Mouse (Mus musculus): ENCODE measurements at regions not wholly inside any gene's neighbourhood (a gene's known extent, or its start where the extent isn't known, plus 50 kb on each side); places are given as distances from the start of the nearest gene placed in this dataset.

DNA sequence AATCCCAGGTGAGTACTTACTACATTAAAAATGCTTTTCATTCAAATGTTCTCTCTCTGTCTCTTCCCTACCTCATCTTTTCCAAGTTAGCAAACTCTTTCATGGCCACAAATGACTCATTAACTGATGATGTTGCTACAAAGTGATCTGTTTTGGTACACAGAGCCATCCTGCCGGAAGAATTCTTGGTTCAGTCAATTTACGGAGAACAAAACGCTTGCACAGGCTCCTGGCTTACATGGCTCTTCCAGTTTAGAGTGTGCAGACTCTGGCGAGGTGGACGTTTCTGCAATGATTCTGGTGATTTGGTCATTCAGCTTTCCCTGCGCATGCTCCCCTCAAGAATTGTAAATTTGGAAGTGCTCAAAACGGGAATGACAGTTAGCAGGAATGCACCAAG is 131.4 kb upstream of the Sel1l start:
- no peak for DNase-seq

DNA sequence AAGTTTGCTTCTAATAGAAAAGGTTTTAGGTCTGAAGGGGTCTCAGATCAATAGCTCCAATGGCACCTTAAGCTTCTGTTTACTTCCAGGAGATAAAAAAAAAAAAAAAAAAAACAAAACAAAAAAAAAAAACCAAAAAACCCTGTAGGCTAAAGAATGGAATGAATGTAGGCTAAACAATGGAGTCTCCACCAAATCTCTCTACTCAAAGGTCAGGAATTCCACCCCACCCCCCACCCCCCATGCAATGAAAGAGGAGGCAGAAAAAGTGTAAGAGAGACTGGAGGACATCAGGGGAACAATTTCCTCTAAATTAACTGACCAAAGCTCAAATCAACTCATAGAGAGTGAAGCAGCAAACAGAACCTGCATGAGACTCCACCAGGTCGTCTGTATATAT is 122.1 kb upstream of the Sel1l start:
- no peak for DNase-seq

DNA sequence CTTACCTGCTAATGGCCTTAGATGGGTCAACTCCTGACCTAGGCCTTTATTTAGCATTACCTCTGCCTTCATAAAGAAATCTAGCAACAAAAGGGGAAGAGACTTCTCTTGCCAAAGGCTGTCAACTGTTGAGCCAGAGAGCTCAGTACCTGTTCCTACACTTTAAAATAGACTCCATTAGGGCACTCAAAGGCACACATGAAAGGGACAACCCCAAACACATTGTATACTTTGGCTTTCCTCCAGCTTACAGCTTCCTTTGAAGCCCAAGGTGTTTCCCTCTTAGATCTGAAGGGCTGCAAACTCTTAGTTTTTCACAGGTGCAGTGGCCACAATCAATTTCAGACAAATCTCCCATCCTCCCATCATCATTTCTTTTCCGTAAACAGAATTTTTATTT is 117.0 kb upstream of the Sel1l start:
- no peak for DNase-seq

DNA sequence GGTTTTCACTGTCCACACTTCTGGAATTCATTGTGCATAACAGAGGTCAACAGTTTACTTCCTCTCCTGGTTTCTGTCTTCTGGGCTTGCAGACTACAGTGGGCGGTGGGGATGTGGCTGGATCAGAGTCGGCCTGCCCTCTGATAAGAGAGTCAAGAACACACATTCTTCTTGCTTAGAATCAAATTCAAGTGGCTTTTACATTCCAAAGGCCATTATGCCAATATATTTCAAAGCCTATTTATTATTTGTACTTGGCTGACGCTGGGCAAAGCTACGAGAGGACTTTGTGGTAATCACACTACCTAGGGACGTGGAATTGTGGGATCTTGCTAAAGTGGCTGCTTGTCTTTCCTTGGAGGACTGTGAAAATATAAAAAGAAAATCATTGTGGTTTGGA is 114.3 kb upstream of the Sel1l start:
- DNase-seq, result no peak

DNA sequence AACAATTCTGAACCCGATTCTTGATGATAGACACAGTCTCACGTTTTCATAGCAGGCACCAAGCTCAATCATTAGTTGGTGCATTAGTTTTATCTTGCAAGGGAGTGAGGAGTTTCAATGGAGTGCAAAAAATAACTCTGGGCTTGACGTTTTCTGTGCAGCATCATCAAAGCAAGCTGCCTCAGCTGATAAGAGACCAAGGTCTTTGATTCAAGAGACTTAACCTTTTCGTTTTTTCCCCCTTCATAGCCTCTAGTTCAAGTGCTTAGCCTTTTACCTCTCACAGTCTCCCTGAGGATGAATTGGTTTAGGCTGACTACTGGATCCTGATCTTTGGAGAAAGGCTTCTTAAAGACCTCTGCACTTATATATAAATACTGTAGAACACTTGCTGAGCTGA is 109.1 kb upstream of the Sel1l start:
- no peak for DNase-seq

DNA sequence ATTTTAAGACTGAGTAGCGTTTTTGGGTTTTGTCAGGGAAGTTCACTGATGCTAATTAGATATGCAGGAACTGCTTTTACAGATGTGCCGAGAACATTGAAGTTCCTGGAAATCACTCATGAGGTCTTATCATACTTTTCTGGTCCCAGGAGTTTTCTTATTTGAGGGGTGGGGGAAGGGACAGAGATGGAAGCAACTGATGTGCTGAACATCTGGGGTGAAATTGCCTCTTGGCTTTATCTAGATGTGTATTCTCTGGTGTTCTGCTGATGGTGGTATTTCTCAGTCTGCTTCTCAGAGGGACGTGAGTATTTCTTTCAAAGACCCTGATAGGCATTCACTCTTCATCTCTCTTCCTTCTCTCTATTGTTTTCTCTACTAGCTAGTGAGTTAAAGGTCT is 107.5 kb upstream of the Sel1l start:
- DNase-seq, result no peak

DNA sequence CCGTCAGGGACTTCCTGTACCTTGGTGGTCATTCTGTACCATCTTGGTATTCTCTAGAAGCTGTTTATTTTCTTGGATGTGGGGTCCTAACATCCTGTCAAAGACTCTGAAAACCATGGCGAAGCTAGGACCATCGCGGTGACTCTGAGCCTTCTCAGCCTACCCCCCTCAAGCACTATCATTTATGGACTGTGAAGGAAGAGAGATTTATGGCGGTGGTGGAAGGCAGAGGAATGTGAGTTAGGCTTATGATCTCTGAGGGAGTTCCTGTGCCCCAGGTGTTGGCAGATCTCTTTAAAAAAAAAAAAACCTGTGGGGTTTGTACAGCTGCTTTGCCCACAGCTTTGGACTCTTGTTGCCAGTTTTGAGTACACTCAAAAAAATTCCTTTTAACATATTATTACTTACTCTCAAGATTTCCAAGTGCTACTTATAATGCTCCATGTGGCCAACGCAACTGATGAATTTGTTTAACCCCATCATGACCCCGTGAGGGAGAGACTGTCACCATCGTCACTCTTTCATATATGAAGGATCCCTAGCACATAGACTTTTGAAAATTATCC is 99.7 kb upstream of the Sel1l start:
- DNase-seq, result peak; percentile 29

DNA sequence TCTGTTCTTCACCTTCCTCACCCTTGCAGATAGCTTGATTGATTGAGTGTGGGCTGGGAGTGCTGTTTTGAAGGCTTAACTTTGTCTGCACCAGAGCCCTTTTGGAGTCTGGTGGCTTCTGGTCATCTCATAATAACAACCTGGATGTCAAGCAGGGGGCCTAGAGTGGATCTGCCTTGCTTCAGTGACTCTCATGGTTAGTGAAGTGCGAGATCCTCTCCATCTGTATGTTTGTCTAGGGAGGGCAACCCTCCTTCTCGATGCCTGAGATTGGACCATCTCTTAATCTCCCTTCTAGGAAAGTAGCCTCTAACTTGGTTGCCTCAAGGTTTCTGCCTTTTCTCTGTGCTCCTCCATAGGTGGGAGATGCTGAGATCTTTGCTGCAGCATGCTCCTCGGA is 99.0 kb upstream of the Sel1l start:
- no peak for DNase-seq

DNA sequence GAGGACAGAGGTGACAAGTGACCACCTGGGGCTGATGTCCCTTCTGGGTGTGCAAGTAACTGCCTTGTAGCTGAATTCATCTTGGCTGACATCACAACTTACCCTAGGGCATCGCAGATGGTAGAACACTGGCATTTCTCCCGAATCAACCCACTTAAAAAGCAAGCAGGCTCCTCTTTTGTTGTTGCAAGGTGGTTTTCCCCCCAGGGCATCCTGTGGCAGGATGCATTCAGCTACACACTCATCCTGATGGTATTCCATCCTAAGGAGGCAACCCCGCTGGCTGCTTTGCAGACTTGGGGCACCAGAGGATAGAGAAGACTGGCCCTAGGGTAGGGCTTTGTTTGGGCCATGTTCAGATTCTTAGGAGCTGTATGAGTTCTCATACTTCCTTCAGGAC is 97.6 kb upstream of the Sel1l start:
- no peak for DNase-seq

DNA sequence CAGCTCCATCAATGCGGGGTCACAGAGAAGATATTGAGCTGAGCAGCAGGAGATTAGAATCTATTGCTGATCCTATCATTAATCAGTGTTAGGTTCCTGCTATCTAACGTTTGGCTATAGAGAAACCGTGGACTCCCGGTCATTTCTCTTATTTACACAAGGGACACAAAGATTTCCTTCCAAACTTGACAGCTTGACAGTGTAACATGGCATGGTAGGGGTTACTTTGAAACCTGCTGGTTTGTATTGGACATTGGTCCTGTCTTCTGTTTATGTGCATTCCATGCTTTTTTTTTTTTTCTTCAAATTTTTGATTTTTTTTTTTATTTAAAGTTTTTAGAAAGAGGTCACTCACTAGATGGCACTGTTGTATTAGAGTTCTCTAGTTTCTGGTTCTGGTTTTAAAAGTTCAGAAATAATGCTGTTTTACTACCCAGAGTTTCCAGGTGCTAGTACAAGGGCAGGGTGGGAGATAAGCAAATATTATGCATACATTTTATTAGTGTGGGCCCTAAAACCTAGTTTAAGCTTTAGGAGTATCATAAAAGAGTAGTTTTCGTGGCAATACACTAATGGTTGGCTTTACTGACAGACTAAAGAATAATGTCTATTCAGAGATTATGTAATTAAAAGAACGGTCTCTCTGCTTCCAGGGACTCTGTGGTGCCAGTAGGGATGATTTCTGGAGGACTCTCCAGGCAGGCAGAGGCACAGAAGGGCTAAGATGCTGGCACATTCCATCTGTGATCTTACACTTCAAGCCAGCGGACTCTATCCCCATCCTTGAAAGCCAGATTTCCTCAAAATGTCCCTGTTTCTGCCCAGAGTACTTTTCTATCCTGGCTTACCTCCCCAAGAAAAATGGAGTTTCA is 83.8 kb upstream of the Sel1l start:
- DNase-seq, result peak; percentile 66

DNA sequence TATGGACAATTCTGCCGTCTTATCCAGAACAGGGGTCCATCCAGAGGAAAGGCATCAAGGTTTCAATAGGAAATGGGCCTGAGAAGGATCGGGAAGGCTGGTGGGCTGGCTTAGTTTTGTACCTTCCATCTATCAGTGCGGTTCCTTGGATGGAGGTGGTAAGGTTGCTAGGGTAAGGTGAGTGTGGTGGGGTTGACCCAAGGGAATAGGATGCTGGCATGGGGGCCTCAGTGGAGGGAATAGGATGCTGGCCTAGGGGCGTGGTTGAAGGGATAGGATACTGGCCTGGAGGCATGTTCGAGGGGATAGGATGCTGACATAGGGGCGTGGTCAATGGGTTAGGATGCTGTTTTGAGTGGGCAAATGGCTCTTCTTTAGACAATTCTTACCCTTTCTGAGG is 82.6 kb upstream of the Sel1l start:
- DNase-seq, result no peak

DNA sequence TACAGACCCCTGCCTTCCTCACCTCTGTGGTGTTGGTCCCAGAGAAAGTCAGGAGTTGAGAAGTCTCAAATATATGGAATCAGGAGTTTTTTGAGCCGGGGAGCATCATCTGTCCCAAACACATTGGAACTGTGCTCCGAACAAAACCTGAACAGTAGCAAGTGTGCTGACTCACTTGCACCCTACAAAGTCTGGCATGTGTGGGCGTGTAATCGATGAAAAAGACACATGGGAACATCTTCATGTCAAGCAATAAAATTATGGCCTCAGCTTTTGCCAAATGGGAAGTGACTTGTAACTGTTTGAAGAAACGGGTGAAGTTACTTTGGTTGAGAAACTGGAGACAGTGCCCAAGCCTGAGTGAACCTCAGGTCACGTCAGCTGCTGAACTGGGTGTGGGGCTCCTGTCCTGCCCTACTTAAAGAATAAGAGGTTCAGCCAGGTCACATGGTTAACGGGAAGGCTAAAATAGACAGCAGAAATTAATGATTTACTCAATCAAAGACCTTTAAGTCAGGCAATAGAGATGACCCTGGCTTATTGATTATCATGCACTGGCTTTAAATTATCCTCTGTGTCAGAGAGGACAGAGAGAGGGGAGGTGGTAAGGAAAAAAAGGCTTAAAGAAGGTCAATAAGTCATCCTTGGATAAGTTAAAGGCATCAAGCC is 80.6 kb upstream of the Sel1l start:
- no peak for DNase-seq

DNA sequence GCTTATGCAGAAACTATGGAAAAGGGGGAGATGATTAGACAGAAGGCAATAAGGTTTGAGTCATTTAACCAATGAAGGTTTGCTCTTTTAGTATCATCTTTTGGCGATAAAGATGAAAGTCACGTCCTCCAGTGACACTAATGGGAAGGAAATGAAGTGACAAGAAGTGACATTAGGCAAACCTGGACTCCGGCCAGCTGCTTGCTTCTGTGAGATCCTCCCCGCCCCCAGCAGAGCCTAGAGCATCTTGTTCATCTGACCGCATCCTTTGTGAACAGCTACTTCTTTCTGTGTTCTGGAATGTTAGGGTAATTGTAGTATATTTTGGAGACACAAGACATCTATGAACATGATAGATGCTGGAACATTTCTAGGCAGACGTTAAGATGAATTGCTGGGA is 78.6 kb upstream of the Sel1l start:
- no peak for DNase-seq

DNA sequence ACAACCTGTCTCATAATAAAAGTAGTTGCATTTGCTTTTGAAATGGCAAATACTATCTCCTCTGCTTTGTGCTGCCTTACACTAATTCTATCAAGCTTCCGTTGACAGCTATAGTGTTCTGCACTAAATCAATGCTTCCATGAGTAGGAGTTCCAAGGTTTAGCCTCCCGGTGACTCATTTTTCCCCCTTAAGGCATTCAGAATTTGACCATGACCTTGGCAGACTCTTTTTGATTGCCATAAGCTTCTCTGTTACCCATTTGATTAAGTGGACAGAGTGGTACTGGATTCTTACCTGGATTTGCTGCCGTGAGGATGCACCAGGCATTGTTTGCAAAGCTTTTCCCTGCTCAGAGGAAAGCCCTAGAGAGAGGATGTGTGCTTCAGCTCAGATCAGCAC is 66.5 kb upstream of the Sel1l start:
- no peak for DNase-seq

DNA sequence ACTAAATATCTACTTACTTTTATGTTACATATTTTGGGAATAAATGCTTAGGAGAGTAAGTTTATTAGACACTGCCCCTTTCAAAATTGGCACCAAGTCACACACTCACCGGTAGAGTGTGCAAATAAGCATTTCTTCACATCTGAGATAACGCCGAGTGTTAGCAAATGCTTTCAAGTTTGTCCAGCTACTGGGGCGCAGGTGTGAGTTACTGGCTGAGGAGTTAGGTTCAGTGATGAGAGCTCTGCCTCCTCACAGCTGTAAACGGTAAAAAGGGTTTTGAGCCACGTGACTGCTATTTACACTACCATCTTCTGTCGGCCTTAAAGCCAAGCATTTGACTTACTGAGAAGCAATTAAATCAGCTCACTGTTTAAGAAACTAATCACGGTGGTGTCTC is 61.6 kb upstream of the Sel1l start:
- DNase-seq, result no peak
